Mouse (Mus musculus) liver, embryonic 16.5 days (tissue): Measurements from ENCODE around the gene Ubr3. TPM values are rescaled to one million over a fixed set of nuclear protein-coding genes. Genes with fewer than 3 reads are reported as not detected.

Experiments used
- ATAC-seq: fragments of 200-750 bp; cut with Nextera tagmentation; 2 replicates; pipeline ENCODE4 v1.8.0; 2017; ENCODE audit warnings: low read depth, mild to moderate bottlenecking, moderate number of reproducible peaks, moderate library complexity
- H3K27ac ChIP-seq: fragments of 300-500 bp; sonication (generic); 2 replicates; pipeline ENCODE4 v1.5.1; 2014; ENCODE audit warnings: mild to moderate bottlenecking, low read length
- H3K27me3 ChIP-seq: fragments of 300-500 bp; sonication (generic); 2 replicates; pipeline ENCODE4 v1.6.1; 2014; ENCODE audit warnings: low read depth, low read length, mixed read lengths; ENCODE audit not compliant: control insufficient read depth, insufficient read depth
- H3K36me3 ChIP-seq: fragments of 300-500 bp; sonication (generic); 2 replicates; pipeline ENCODE4 v1.6.1; 2014; ENCODE audit warnings: mild to moderate bottlenecking; ENCODE audit not compliant: control insufficient read depth, insufficient read depth
- H3K4me1 ChIP-seq: fragments of 300-500 bp; sonication (generic); 2 replicates; pipeline ENCODE4 v1.6.1; 2014; ENCODE audit warnings: low read depth, low read length, mixed read lengths; ENCODE audit not compliant: control insufficient read depth
- H3K4me2 ChIP-seq: fragments of 300-500 bp; sonication (generic); 2 replicates; pipeline ENCODE4 v1.6.1; 2014; ENCODE audit warnings: low read depth, low read length, mixed read lengths
- H3K4me3 ChIP-seq: fragments of 300-500 bp; sonication (generic); 2 replicates; pipeline ENCODE4 v1.5.1; 2014; ENCODE audit warnings: low read depth, mild to moderate bottlenecking, low read length
- H3K9ac ChIP-seq: fragments of 300-500 bp; sonication (generic); 2 replicates; pipeline ENCODE4 v1.6.1; 2014; ENCODE audit warnings: low read depth, low read length
- H3K9me3 ChIP-seq: fragments of 300-500 bp; sonication (generic); replicated peaks from 2 replicates; pipeline ENCODE4 v1.6.1; 2016; ENCODE audit warnings: low read length; ENCODE audit not compliant: control insufficient read depth
- WGBS: fragments of 180-500 bp; shearing (Covaris S2); extraction: QIAGEN DNeasy Blood & Tissue Kit; methylation state at CpG from one replicate; pipeline ENCODE4 v1.1.7; 2014; ENCODE audit not compliant: insufficient replicate concordance; 5-methylcytosine and 5-hydroxymethylcytosine counted together
- polyA plus RNA-seq: library from polyadenylated mRNA; unstranded; fragments of >200 nt; fragmentation: Nextera tagmentation; extraction: Ambion mirVana; gene quantifications from 2 replicates; pipeline ENCODE4 v1.2.1, GENCODE M21; 2015

Ubr3 gene
- polyA plus RNA-seq, 1 experiment from 2014 or later = 4.8 TPM

DNA sequence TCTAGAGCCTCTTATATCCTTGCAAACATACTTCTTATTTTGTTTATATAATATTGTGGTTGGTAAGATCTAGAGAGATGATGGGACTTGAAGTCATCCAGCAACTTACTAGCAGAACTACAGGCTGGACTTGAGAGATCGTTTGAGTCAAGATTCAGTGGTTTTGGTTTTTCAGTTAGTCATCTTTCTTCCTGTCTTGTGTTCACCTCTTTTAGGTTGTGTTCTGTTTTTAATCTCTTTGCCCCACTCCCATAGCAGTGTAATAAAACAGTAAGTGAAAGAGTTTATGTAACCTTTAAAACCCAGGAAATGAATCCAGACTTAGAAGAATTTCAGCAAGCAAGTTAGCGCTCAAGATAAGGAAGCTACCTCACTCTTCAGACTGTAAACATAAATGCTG lies 97.7 kb downstream of the Ubr3 start:
- Histone ChIP-seq H3K9me3 (no peaks in the 10 kb centered on the region), H3K27ac (peak overlapping the region; percentile 35; the same call in 1 of the 2 replicates), H3K36me3 (peaks cover 2% of the 10 kb centered on the region; the same call in 1 of the 2 replicates), H3K4me1 (peaks cover 13% of the 10 kb centered on the region), H3K4me3 (no peak overlapping the region), H3K4me2 (no peak overlapping the region), H3K9ac (no peak overlapping the region), H3K27me3 (no peaks in the 10 kb centered on the region)
- WGBS = 50% methylated on average over 2 of the region's 2 CpGs
- ATAC-seq = no peak

GRCm38 (mm10) chr2:69999097-69999770 lies 102.2 kb downstream of the Ubr3 start:
- H3K36me3 ChIP-seq = peaks cover 6% of the 10 kb centered on the region
- no peaks in the 10 kb centered on the region for H3K27me3 ChIP-seq
- ATAC-seq = peak; percentile 98
- peak overlapping the region; percentile 76 for H3K27ac ChIP-seq
- no peak overlapping the region for H3K9ac ChIP-seq
- H3K4me1 ChIP-seq = peaks cover 14% of the 10 kb centered on the region
- no peak overlapping the region for H3K4me3 ChIP-seq
- 60% methylated on average over 7 of the region's 7 CpGs for WGBS
- H3K9me3 ChIP-seq = no peaks in the 10 kb centered on the region
- H3K4me2 ChIP-seq = peak overlapping the region; percentile 54; the same call in 1 of the 2 replicates

- Histone ChIP-seq H3K27ac (peak overlapping the region; percentile 48; the same call in 1 of the 2 replicates), H3K36me3 (peaks cover 9% of the 10 kb centered on the region), H3K9me3 (no peaks in the 10 kb centered on the region), H3K4me2 (no peak overlapping the region; the same call in 1 of the 2 replicates), H3K4me3 (no peak overlapping the region), H3K4me1 (peaks cover 14% of the 10 kb centered on the region), H3K27me3 (no peaks in the 10 kb centered on the region), H3K9ac (no peak overlapping the region)
- no peak for ATAC-seq
- 87% methylated on average over 6 of the region's 6 CpGs for WGBS
Observed at GRCm38 (mm10) chr2:70000316-70000715, 103.3 kb downstream of the Ubr3 start.

- Histone ChIP-seq H3K4me3 (no peak overlapping the region), H3K4me1 (no peaks in the 10 kb centered on the region), H3K36me3 (peaks cover 9% of the 10 kb centered on the region), H3K9ac (no peak overlapping the region), H3K27ac (no peak overlapping the region), H3K27me3 (no peaks in the 10 kb centered on the region), H3K4me2 (no peak overlapping the region), H3K9me3 (no peaks in the 10 kb centered on the region)
- ATAC-seq = 0 out of 2 replicates have a peak, but pooled peaks have one; percentile 7
- WGBS = 90% methylated on average over 2 of the region's 2 CpGs
Observed at GRCm38 (mm10) chr2:70006492-70006891, 109.4 kb downstream of the Ubr3 start.

DNA sequence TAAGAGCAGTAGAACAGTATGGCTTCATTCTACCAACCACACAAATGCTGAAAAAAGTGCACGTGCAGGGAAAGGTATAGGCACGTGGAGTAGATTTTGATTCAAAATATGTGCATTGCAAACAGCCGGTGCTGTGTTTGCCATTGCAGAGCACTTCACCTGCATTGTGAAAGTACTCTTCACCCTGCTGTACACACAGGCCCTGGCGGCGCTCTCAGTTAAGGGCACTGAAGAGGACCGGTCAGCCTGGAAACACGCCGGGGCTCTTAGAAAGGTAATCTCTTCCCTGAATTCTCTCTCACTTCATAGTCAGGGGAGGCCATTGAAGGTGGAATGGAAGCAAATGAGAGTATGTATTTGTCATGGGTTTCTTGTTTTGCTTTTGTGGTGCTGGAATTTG lies 115.9 kb downstream of the Ubr3 start:
- no peaks in the 10 kb centered on the region for H3K9me3 ChIP-seq
- H3K36me3 ChIP-seq = peaks cover 4% of the 10 kb centered on the region; the same call in 1 of the 2 replicates
- no peak overlapping the region for H3K27ac ChIP-seq
- no peak for ATAC-seq
- H3K4me2 ChIP-seq = no peak overlapping the region
- WGBS = 86% methylated on average over 8 of the region's 8 CpGs
- no peak overlapping the region for H3K9ac ChIP-seq
- H3K4me1 ChIP-seq = no peaks in the 10 kb centered on the region
- H3K27me3 ChIP-seq = no peaks in the 10 kb centered on the region
- H3K4me3 ChIP-seq = no peak overlapping the region

GRCm38 (mm10) chr2:70018236-70018635 lies 121.2 kb downstream of the Ubr3 start:
- H3K9me3 ChIP-seq = no peaks in the 10 kb centered on the region
- no peak overlapping the region for H3K4me3 ChIP-seq
- ATAC-seq = no peak
- H3K36me3 ChIP-seq = peaks cover 9% of the 10 kb centered on the region
- H3K27me3 ChIP-seq = no peaks in the 10 kb centered on the region
- 72% methylated on average over 6 of the region's 6 CpGs for WGBS
- H3K4me2 ChIP-seq = no peak overlapping the region
- no peak overlapping the region for H3K9ac ChIP-seq
- no peak overlapping the region for H3K27ac ChIP-seq
- no peaks in the 10 kb centered on the region for H3K4me1 ChIP-seq

DNA sequence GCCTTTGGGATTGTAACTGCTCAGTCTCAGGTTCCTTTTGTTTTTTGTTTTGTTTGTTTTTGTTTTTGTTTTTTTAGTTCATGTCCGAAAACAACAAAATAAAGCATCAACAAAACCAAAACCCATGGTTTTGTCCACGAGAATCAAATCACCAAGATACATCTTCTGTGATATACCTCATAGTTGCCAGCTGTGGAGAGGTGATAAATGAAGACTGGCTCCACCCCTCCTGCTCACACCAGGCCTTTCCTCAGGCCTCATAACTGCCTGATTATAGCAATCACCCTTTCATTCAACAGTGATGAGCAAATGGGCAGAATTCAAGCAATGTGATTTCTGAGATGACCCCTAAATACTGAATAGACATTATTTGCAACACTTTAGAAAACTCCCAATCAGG lies 127.4 kb downstream of the Ubr3 start:
- H3K4me3 ChIP-seq = no peak overlapping the region
- no peaks in the 10 kb centered on the region for H3K9me3 ChIP-seq
- H3K27me3 ChIP-seq = no peaks in the 10 kb centered on the region
- H3K9ac ChIP-seq = no peak overlapping the region
- H3K4me1 ChIP-seq = peaks cover 12% of the 10 kb centered on the region
- 38% methylated on average over 2 of the region's 2 CpGs for WGBS
- peak overlapping the region; percentile 39; the same call in 1 of the 2 replicates for H3K27ac ChIP-seq
- peak; percentile 100 for ATAC-seq
- 0 out of 2 replicates have a peak overlapping the region, but pooled peaks have one; percentile 4 for H3K4me2 ChIP-seq
- H3K36me3 ChIP-seq = peaks cover 9% of the 10 kb centered on the region

DNA sequence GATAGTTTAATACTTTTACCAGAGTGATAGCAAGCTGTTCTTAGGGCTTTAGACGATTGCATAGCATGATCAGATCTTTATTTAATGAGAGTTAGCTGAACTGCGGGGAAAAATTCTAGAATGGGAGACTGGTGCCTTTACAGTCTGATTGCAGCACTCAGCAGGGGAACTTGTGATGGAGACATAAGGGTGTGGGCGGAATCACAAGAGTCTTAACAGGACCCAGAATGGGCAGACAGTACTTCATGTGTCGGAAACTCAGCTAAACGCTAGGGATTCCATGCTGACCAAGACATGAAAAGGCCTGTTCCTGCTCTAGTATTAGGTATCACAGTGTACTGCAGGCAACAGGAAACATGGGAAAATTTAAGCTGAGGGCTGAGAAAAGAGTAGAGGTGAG lies 128.7 kb downstream of the Ubr3 start:
- H3K4me1 ChIP-seq = peaks cover 12% of the 10 kb centered on the region
- H3K9me3 ChIP-seq = no peaks in the 10 kb centered on the region
- no peak overlapping the region for H3K27ac ChIP-seq
- H3K9ac ChIP-seq = no peak overlapping the region
- no peak overlapping the region for H3K4me2 ChIP-seq
- WGBS = 82% methylated on average over 5 of the region's 5 CpGs
- no peak overlapping the region for H3K4me3 ChIP-seq
- peaks cover 9% of the 10 kb centered on the region for H3K36me3 ChIP-seq
- ATAC-seq = no peak
- no peaks in the 10 kb centered on the region for H3K27me3 ChIP-seq

- H3K4me1 ChIP-seq = no peaks in the 10 kb centered on the region
- no peaks in the 10 kb centered on the region for H3K36me3 ChIP-seq
- H3K27ac ChIP-seq = no peak overlapping the region
- no peak for ATAC-seq
- no peaks in the 10 kb centered on the region for H3K9me3 ChIP-seq
- H3K4me2 ChIP-seq = no peak overlapping the region
- no peaks in the 10 kb centered on the region for H3K27me3 ChIP-seq
- WGBS = 71% methylated on average over 2 of the region's 2 CpGs
- H3K4me3 ChIP-seq = no peak overlapping the region
- no peak overlapping the region for H3K9ac ChIP-seq
Observed at GRCm38 (mm10) chr2:70031472-70031871, 134.4 kb downstream of the Ubr3 start.
